Mouse (Mus musculus) layer of hippocampus, adult 11-12 months (tissue): ENCODE data around the gene Vwc2.

Source experiments
- DNase-seq: peaks from one replicate; pipeline ENCODE4 v3.0.0; 2022; ENCODE audit warnings: low spot score

Gene Vwc2

GRCm38 (mm10) chr11:11113576-11114233, at the start of gene Vwc2:
Gene Vwc2 (plus strand): TSS chr11:11114223.
- DNase-seq: peak; percentile 24

GRCm38 (mm10) chr11:11088162-11088756, 25.8 kb upstream of the Vwc2 start:
- DNase-seq: no peak

- DNase-seq: no peak
Observed at GRCm38 (mm10) chr11:11097606-11098005, 16.4 kb upstream of the Vwc2 start.

- no peak for DNase-seq
Observed at GRCm38 (mm10) chr11:11098282-11098681, 15.7 kb upstream of the Vwc2 start.

GRCm38 (mm10) chr11:11099011-11099410, 15.0 kb upstream of the Vwc2 start:
- no peak for DNase-seq

GRCm38 (mm10) chr11:11102182-11102581, 11.8 kb upstream of the Vwc2 start:
- DNase-seq: no peak

GRCm38 (mm10) chr11:11102620-11103019, 11.4 kb upstream of the Vwc2 start:
- DNase-seq: no peak

- no peak for DNase-seq
Observed at GRCm38 (mm10) chr11:11108922-11109321, 5.1 kb upstream of the Vwc2 start.

GRCm38 (mm10) chr11:11114234-11115030, 409 bp downstream of the Vwc2 start:
- peak; percentile 6 for DNase-seq

- no peak for DNase-seq
Observed at GRCm38 (mm10) chr11:11115031-11115647, 1.1 kb downstream of the Vwc2 start.

- peak; percentile 4 for DNase-seq
Observed at GRCm38 (mm10) chr11:11115648-11116590, 1.9 kb downstream of the Vwc2 start.

- DNase-seq: no peak
Observed at GRCm38 (mm10) chr11:11116736-11117135, 2.7 kb downstream of the Vwc2 start.

GRCm38 (mm10) chr11:11122866-11123265, 8.8 kb downstream of the Vwc2 start:
- no peak for DNase-seq

GRCm38 (mm10) chr11:11131414-11132077, 17.5 kb downstream of the Vwc2 start:
- DNase-seq: peak; percentile 37

- no peak for DNase-seq
Observed at GRCm38 (mm10) chr11:11140622-11141021, 26.6 kb downstream of the Vwc2 start.

- DNase-seq: no peak
Observed at GRCm38 (mm10) chr11:11152681-11153080, 38.7 kb downstream of the Vwc2 start.

GRCm38 (mm10) chr11:11171396-11171795, 57.4 kb downstream of the Vwc2 start:
- no peak for DNase-seq

GRCm38 (mm10) chr11:11175259-11175658, 61.2 kb downstream of the Vwc2 start:
- DNase-seq: no peak

GRCm38 (mm10) chr11:11182705-11183104, 68.7 kb downstream of the Vwc2 start:
- no peak for DNase-seq

GRCm38 (mm10) chr11:11223162-11223561, 109.1 kb downstream of the Vwc2 start:
- DNase-seq: peak; percentile 9

- DNase-seq: no peak
Observed at GRCm38 (mm10) chr11:11239346-11239745, 125.3 kb downstream of the Vwc2 start.
